Mouse (Mus musculus): ENCODE results near the gene Ece1. TPM values are rescaled to one million over a fixed set of nuclear protein-coding genes. Genes with fewer than 3 reads are reported as not detected.

Gene Ece1
- polyA plus RNA-seq, 1 experiment from 2014 or later, result 94.2 TPM

- H3K9ac ChIP-seq (ENCODE audit: low read length), result no peak overlapping the region
- 11% methylated on average over 8 of the region's 8 CpGs for WGBS
- no peak; the same call in 1 of the 2 replicates for ATAC-seq (replicated peaks; ENCODE audit: low FRiP score, low TSS enrichment, low read depth)
These were observed 35.2 kb downstream of the Ece1 start for GRCm38 (mm10) chr4:137897298-137897612.

GRCm38 (mm10) chr4:137898490-137898889 lies 36.5 kb downstream of the Ece1 start:
- Histone ChIP-seq H3K27ac (ENCODE audit: low read depth) (no peak overlapping the region), H3K36me3 (ENCODE audit: control insufficient read depth, insufficient read depth, low read length) (no peaks in the 10 kb centered on the region), H3K27me3 (replicated peaks; ENCODE audit: control insufficient read depth, insufficient read depth, low read length) (no peaks in the 10 kb centered on the region), H3K4me2 (ENCODE audit: low read length) (no peak overlapping the region), H3K9me3 (ENCODE audit: control insufficient read depth, low read length) (no peaks in the 10 kb centered on the region), H3K4me3 (ENCODE audit: low read depth, low read length) (no peak overlapping the region), H3K9ac (ENCODE audit: low read length) (no peak overlapping the region), H3K4me1 (replicated peaks; ENCODE audit: control insufficient read depth, insufficient read depth, low read length) (peaks cover 41% of the 10 kb centered on the region)
- 75% methylated on average over 7 of the region's 7 CpGs for WGBS
- no peak for DNase-seq (ENCODE audit: low spot score)
- ATAC-seq (replicated peaks; ENCODE audit: low FRiP score, low TSS enrichment, low read depth), result no peak

More at GRCm38 (mm10) chr4:137897298-137897612, 35.2 kb downstream of the Ece1 start:
- Histone ChIP-seq H3K4me1 (replicated peaks; ENCODE audit: control insufficient read depth, insufficient read depth, low read length) (peaks cover 41% of the 10 kb centered on the region), H3K36me3 (ENCODE audit: control insufficient read depth, insufficient read depth, low read length) (no peaks in the 10 kb centered on the region), H3K27me3 (replicated peaks; ENCODE audit: control insufficient read depth, insufficient read depth, low read length) (no peaks in the 10 kb centered on the region), H3K27ac (ENCODE audit: low read depth) (peak overlapping the region; percentile 76), H3K9me3 (ENCODE audit: control insufficient read depth, low read length) (no peaks in the 10 kb centered on the region), H3K4me2 (ENCODE audit: low read length) (peak overlapping the region; percentile 18; the same call in 1 of the 2 replicates), H3K4me3 (ENCODE audit: low read depth, low read length) (no peak overlapping the region)
- DNase-seq (ENCODE audit: low spot score), result no peak

GRCm38 (mm10) chr4:137902268-137902667 lies 40.2 kb downstream of the Ece1 start:
- Histone ChIP-seq H3K27ac (ENCODE audit: low read depth) (no peak overlapping the region), H3K9ac (ENCODE audit: low read length) (no peak overlapping the region), H3K4me3 (ENCODE audit: low read depth, low read length) (no peak overlapping the region), H3K36me3 (ENCODE audit: control insufficient read depth, insufficient read depth, low read length) (no peaks in the 10 kb centered on the region), H3K4me1 (replicated peaks; ENCODE audit: control insufficient read depth, insufficient read depth, low read length) (peaks cover 28% of the 10 kb centered on the region), H3K9me3 (ENCODE audit: control insufficient read depth, low read length) (no peaks in the 10 kb centered on the region), H3K4me2 (ENCODE audit: low read length) (no peak overlapping the region), H3K27me3 (replicated peaks; ENCODE audit: control insufficient read depth, insufficient read depth, low read length) (no peaks in the 10 kb centered on the region)
- ATAC-seq (replicated peaks; ENCODE audit: low FRiP score, low TSS enrichment, low read depth), result no peak
- WGBS, result 78% methylated on average over 13 of the region's 13 CpGs
- no peak for DNase-seq (ENCODE audit: low spot score)

- Histone ChIP-seq H3K27me3 (replicated peaks; ENCODE audit: control insufficient read depth, insufficient read depth, low read length) (no peaks in the 10 kb centered on the region), H3K4me3 (ENCODE audit: low read depth, low read length) (no peak overlapping the region), H3K4me1 (replicated peaks; ENCODE audit: control insufficient read depth, insufficient read depth, low read length) (peaks cover 22% of the 10 kb centered on the region), H3K27ac (ENCODE audit: low read depth) (no peak overlapping the region), H3K9me3 (ENCODE audit: control insufficient read depth, low read length) (no peaks in the 10 kb centered on the region), H3K36me3 (ENCODE audit: control insufficient read depth, insufficient read depth, low read length) (no peaks in the 10 kb centered on the region), H3K4me2 (ENCODE audit: low read length) (no peak overlapping the region), H3K9ac (ENCODE audit: low read length) (no peak overlapping the region)
- ATAC-seq (replicated peaks; ENCODE audit: low FRiP score, low TSS enrichment, low read depth) (no peak), DNase-seq (ENCODE audit: low spot score) (no peak)
- WGBS, result 32% methylated on average over 7 of the region's 7 CpGs
These were observed 40.8 kb downstream of the Ece1 start for GRCm38 (mm10) chr4:137902873-137903272.

- DNase-seq (ENCODE audit: low spot score) (no peak), ATAC-seq (replicated peaks; ENCODE audit: low FRiP score, low TSS enrichment, low read depth) (no peak)
- Histone ChIP-seq H3K4me1 (replicated peaks; ENCODE audit: control insufficient read depth, insufficient read depth, low read length) (peaks cover 11% of the 10 kb centered on the region), H3K4me3 (ENCODE audit: low read depth, low read length) (no peak overlapping the region), H3K36me3 (ENCODE audit: control insufficient read depth, insufficient read depth, low read length) (no peaks in the 10 kb centered on the region), H3K9me3 (ENCODE audit: control insufficient read depth, low read length) (no peaks in the 10 kb centered on the region), H3K9ac (ENCODE audit: low read length) (no peak overlapping the region), H3K4me2 (ENCODE audit: low read length) (no peak overlapping the region), H3K27ac (ENCODE audit: low read depth) (no peak overlapping the region), H3K27me3 (replicated peaks; ENCODE audit: control insufficient read depth, insufficient read depth, low read length) (no peaks in the 10 kb centered on the region)
- WGBS, result 53% methylated on average over 13 of the region's 13 CpGs
These were observed 43.0 kb downstream of the Ece1 start for GRCm38 (mm10) chr4:137904956-137905551.

DNA sequence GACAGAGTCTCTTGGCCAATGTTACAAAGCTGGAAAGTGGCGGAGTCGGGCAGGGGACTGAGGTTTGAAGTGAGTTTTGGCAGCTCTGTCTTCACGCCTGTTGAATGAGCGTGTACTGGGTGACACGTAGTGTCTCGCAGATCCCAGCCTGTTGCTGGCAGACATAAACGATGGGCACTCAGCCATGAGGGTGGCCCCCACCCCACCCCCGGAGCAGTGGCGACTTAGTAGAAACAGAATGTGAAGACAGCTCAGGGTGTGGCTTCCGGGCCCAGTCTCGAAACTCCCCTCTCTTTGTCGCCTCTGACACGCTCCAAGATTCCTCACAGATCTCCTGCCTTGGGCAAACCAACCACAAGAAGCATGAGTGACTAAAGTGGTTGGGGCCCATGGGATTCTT lies 45.9 kb downstream of the Ece1 start:
- H3K27ac ChIP-seq (ENCODE audit: low read depth), result no peak overlapping the region

GRCm38 (mm10) chr4:137908489-137908888 lies 46.5 kb downstream of the Ece1 start:
- ATAC-seq (replicated peaks; ENCODE audit: low FRiP score, low TSS enrichment, low read depth) (no peak), DNase-seq (ENCODE audit: low spot score) (no peak)
- Histone ChIP-seq H3K27ac (ENCODE audit: low read depth) (0 out of 2 replicates have a peak overlapping the region, but pooled peaks have one; percentile 22), H3K4me3 (ENCODE audit: low read depth, low read length) (no peak overlapping the region), H3K36me3 (ENCODE audit: control insufficient read depth, insufficient read depth, low read length) (no peaks in the 10 kb centered on the region), H3K9me3 (ENCODE audit: control insufficient read depth, low read length) (no peaks in the 10 kb centered on the region), H3K4me2 (ENCODE audit: low read length) (no peak overlapping the region), H3K9ac (ENCODE audit: low read length) (no peak overlapping the region), H3K27me3 (replicated peaks; ENCODE audit: control insufficient read depth, insufficient read depth, low read length) (no peaks in the 10 kb centered on the region), H3K4me1 (replicated peaks; ENCODE audit: control insufficient read depth, insufficient read depth, low read length) (peaks cover 11% of the 10 kb centered on the region)
- 69% methylated on average over 7 of the region's 7 CpGs for WGBS

More for the DNA sequence above, 45.9 kb downstream of the Ece1 start:
- H3K4me3 ChIP-seq (ENCODE audit: low read depth, low read length), result no peak overlapping the region
- no peaks in the 10 kb centered on the region for H3K36me3 ChIP-seq (ENCODE audit: control insufficient read depth, insufficient read depth, low read length)
- H3K4me1 ChIP-seq (replicated peaks; ENCODE audit: control insufficient read depth, insufficient read depth, low read length), result peaks cover 9% of the 10 kb centered on the region
- H3K9me3 ChIP-seq (ENCODE audit: control insufficient read depth, low read length), result no peaks in the 10 kb centered on the region
- ATAC-seq (replicated peaks; ENCODE audit: low FRiP score, low TSS enrichment, low read depth) (no peak), DNase-seq (ENCODE audit: low spot score) (no peak)
- WGBS, result 64% methylated on average over 13 of the region's 13 CpGs
- no peaks in the 10 kb centered on the region for H3K27me3 ChIP-seq (replicated peaks; ENCODE audit: control insufficient read depth, insufficient read depth, low read length)
- no peak overlapping the region for H3K4me2 ChIP-seq (ENCODE audit: low read length)
- no peak overlapping the region for H3K9ac ChIP-seq (ENCODE audit: low read length)

DNA sequence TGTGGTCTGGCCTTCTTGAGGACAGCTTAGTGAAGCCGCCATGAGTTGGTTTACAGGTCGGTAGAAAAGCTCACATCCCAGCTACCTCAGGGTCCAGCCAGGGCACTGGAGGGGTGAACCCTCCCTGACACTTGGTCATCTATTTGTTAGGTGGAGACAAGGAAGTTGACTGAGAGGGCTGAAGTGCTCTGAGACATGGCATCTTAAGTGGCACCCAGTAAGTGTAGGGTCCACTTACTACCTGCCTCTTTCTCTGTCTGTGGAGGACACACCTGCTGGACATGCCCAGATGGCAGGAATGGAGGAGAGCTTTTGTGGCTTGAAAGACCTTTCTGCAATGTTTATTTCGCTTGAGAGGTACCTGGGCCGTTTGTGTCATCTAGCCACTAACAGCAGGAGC lies 46.9 kb downstream of the Ece1 start:
- WGBS, result 65% methylated on average over 4 of the region's 4 CpGs
- ATAC-seq (replicated peaks; ENCODE audit: low FRiP score, low TSS enrichment, low read depth) (no peak), DNase-seq (ENCODE audit: low spot score) (no peak)
- no peaks in the 10 kb centered on the region for H3K36me3 ChIP-seq (ENCODE audit: control insufficient read depth, insufficient read depth, low read length)
- no peaks in the 10 kb centered on the region for H3K9me3 ChIP-seq (ENCODE audit: control insufficient read depth, low read length)
- H3K27ac ChIP-seq (ENCODE audit: low read depth), result 0 out of 2 replicates have a peak overlapping the region, but pooled peaks have one; percentile 22
- peaks cover 15% of the 10 kb centered on the region for H3K4me1 ChIP-seq (replicated peaks; ENCODE audit: control insufficient read depth, insufficient read depth, low read length)
- no peak overlapping the region for H3K9ac ChIP-seq (ENCODE audit: low read length)
- H3K27me3 ChIP-seq (replicated peaks; ENCODE audit: control insufficient read depth, insufficient read depth, low read length), result no peaks in the 10 kb centered on the region
- no peak overlapping the region for H3K4me2 ChIP-seq (ENCODE audit: low read length)
- H3K4me3 ChIP-seq (ENCODE audit: low read depth, low read length), result no peak overlapping the region

GRCm38 (mm10) chr4:137909471-137909870 lies 47.4 kb downstream of the Ece1 start:
- WGBS, result 50% methylated on average over 4 of the region's 4 CpGs
- Histone ChIP-seq H3K9me3 (ENCODE audit: control insufficient read depth, low read length) (no peaks in the 10 kb centered on the region), H3K9ac (ENCODE audit: low read length) (no peak overlapping the region), H3K27ac (ENCODE audit: low read depth) (no peak overlapping the region), H3K4me2 (ENCODE audit: low read length) (no peak overlapping the region), H3K4me1 (replicated peaks; ENCODE audit: control insufficient read depth, insufficient read depth, low read length) (peaks cover 21% of the 10 kb centered on the region), H3K4me3 (ENCODE audit: low read depth, low read length) (no peak overlapping the region), H3K27me3 (replicated peaks; ENCODE audit: control insufficient read depth, insufficient read depth, low read length) (no peaks in the 10 kb centered on the region), H3K36me3 (ENCODE audit: control insufficient read depth, insufficient read depth, low read length) (no peaks in the 10 kb centered on the region)
- no peak for DNase-seq (ENCODE audit: low spot score)
- no peak for ATAC-seq (replicated peaks; ENCODE audit: low FRiP score, low TSS enrichment, low read depth)
